Mouse (Mus musculus) spleen, postnatal 4 days (tissue): ENCODE measurements around the gene Cisd1.
A peak's percentile ranks its signal among the peaks of the same experiment; 100 is the strongest.

ENCODE experiments used
- DNase-seq, 2 experiments: peaks; one replicate each; pipeline ENCODE4 v3.0.0; 2022; ENCODE audit warnings: low spot score in 2 of 2

Gene Cisd1

GRCm38 (mm10) chr10:71348637-71349280, 4.0 kb upstream of the Cisd1 start:
- DNase-seq = no peak

- peak in 1 of 2 experiments; percentile 50 for DNase-seq
These were observed 3.3 kb upstream of the Cisd1 start for GRCm38 (mm10) chr10:71347964-71348636.

GRCm38 (mm10) chr10:71347509-71347949, 2.8 kb upstream of the Cisd1 start, which contains the start of gene Ipmk:
Ipmk (plus strand) TSS chr10:71347763.
- DNase-seq = peak; percentile 99

- peak in 1 of 2 experiments; percentile 61 for DNase-seq
These were observed 2.2 kb upstream of the Cisd1 start for GRCm38 (mm10) chr10:71346722-71347508.

GRCm38 (mm10) chr10:71346106-71346505, 1.4 kb upstream of the Cisd1 start:
- no peak for DNase-seq

- DNase-seq = no peak
These were observed 1.0 kb downstream of the Cisd1 start for GRCm38 (mm10) chr10:71343567-71344265.

GRCm38 (mm10) chr10:71343130-71343529, 1.6 kb downstream of the Cisd1 start:
- no peak for DNase-seq

GRCm38 (mm10) chr10:71342030-71342805, 2.5 kb downstream of the Cisd1 start:
- peak in 1 of 2 experiments; percentile 60 for DNase-seq

- DNase-seq = no peak
These were observed 3.5 kb downstream of the Cisd1 start for GRCm38 (mm10) chr10:71341290-71341689.

GRCm38 (mm10) chr10:71340195-71340594, 4.6 kb downstream of the Cisd1 start:
- DNase-seq = no peak

GRCm38 (mm10) chr10:71339463-71339862, 5.3 kb downstream of the Cisd1 start:
- peak in 1 of 2 experiments; percentile 53 for DNase-seq

GRCm38 (mm10) chr10:71338156-71338905, 6.4 kb downstream of the Cisd1 start:
- no peak for DNase-seq

- DNase-seq = no peak
These were observed 7.0 kb downstream of the Cisd1 start for GRCm38 (mm10) chr10:71337733-71338132.

- no peak for DNase-seq
These were observed 11.9 kb downstream of the Cisd1 start for GRCm38 (mm10) chr10:71332859-71333258.

GRCm38 (mm10) chr10:71332376-71332775, 12.4 kb downstream of the Cisd1 start:
- no peak for DNase-seq

GRCm38 (mm10) chr10:71331908-71332307, 12.8 kb downstream of the Cisd1 start:
- no peak for DNase-seq

- no peak for DNase-seq
These were observed 14.7 kb downstream of the Cisd1 start for GRCm38 (mm10) chr10:71330070-71330469.

- no peak for DNase-seq
These were observed 15.5 kb downstream of the Cisd1 start for GRCm38 (mm10) chr10:71329295-71329694.

- DNase-seq = no peak
These were observed 15.9 kb downstream of the Cisd1 start for GRCm38 (mm10) chr10:71328870-71329269.

GRCm38 (mm10) chr10:71328382-71328781, 16.4 kb downstream of the Cisd1 start:
- DNase-seq = no peak
